Mouse (Mus musculus) frontal cortex, postnatal 25 days (tissue): ENCODE data around the gene Lyl1.
A peak's percentile ranks its signal among the peaks of the same experiment; 100 is the strongest.
"Not testable (repeated sequence)": the region's sequence is repeated elsewhere in the genome, so short reads cannot be mapped to it uniquely, and the experiment has no call there.

Experiments
- DNase-seq, 2 experiments: peaks; one replicate each; pipeline ENCODE4 v3.0.0; 2022; ENCODE audit warnings: low spot score in 2 of 2

The Lyl1 gene

GRCm38 (mm10) chr8:84668731-84669485, 32.3 kb upstream of the Lyl1 start:
- DNase-seq: no peak

- not testable (repeated sequence) for DNase-seq
These were observed 30.8 kb upstream of the Lyl1 start for GRCm38 (mm10) chr8:84670295-84671006.

- no peak for DNase-seq
These were observed 24.0 kb upstream of the Lyl1 start for GRCm38 (mm10) chr8:84677305-84677704.

- no peak for DNase-seq
These were observed 19.8 kb upstream of the Lyl1 start for GRCm38 (mm10) chr8:84681476-84681875.

- no peak for DNase-seq
These were observed 19.0 kb upstream of the Lyl1 start for GRCm38 (mm10) chr8:84682257-84682656.

GRCm38 (mm10) chr8:84684537-84684936, 16.7 kb upstream of the Lyl1 start:
- no peak for DNase-seq

GRCm38 (mm10) chr8:84686191-84687002, 14.9 kb upstream of the Lyl1 start, which contains the start of gene Trmt1:
Gene Trmt1 (plus strand): TSS chr8:84686307.
- DNase-seq: no peak

GRCm38 (mm10) chr8:84687003-84687704, 14.1 kb upstream of the Lyl1 start:
- no peak for DNase-seq

GRCm38 (mm10) chr8:84687705-84688100, 13.6 kb upstream of the Lyl1 start, which contains the start of gene Nacc1:
Gene Nacc1 (minus strand): TSS chr8:84687862.
- DNase-seq: peak; percentile 71 to 77

GRCm38 (mm10) chr8:84689091-84689915, 12.0 kb upstream of the Lyl1 start:
- DNase-seq: peak; percentile 68 to 89

- DNase-seq: no peak
These were observed 7.9 kb upstream of the Lyl1 start for GRCm38 (mm10) chr8:84693332-84693731.

GRCm38 (mm10) chr8:84695140-84695539, 6.1 kb upstream of the Lyl1 start:
- DNase-seq: no peak

- DNase-seq: no peak
These were observed 3.8 kb upstream of the Lyl1 start for GRCm38 (mm10) chr8:84697166-84698130.

GRCm38 (mm10) chr8:84698288-84698687, 3.0 kb upstream of the Lyl1 start:
- no peak for DNase-seq

GRCm38 (mm10) chr8:84698929-84699401, 2.3 kb upstream of the Lyl1 start:
- DNase-seq: no peak

- no peak for DNase-seq
These were observed 1.4 kb upstream of the Lyl1 start for GRCm38 (mm10) chr8:84699861-84700322.

- DNase-seq: no peak
These were observed 731 bp upstream of the Lyl1 start for GRCm38 (mm10) chr8:84700526-84700925.

- no peak for DNase-seq
These were observed 1.3 kb downstream of the Lyl1 start for GRCm38 (mm10) chr8:84702561-84702960.

- no peak for DNase-seq
These were observed 1.8 kb downstream of the Lyl1 start for GRCm38 (mm10) chr8:84702963-84703465.
